Mouse (Mus musculus) cerebellum, adult 2 months (tissue): ENCODE data around the gene Fli1.

ENCODE experiments used
- CTCF ChIP-seq: fragments of 200-500 bp; IDR thresholded peaks from 2 replicates; pipeline ENCODE4 v1.5.1; 2011; ENCODE audit warnings: low read depth, mild to moderate bottlenecking, control low read depth, low read length, moderate library complexity, borderline replicate concordance; ENCODE audit not compliant: insufficient read depth
- POLR2A ChIP-seq: fragments of 200-500 bp; IDR thresholded peaks from 2 replicates; pipeline ENCODE4 v1.6.1; 2011; ENCODE audit warnings: low read length, control low read depth, borderline replicate concordance; ENCODE audit not compliant: insufficient read depth

DNA sequence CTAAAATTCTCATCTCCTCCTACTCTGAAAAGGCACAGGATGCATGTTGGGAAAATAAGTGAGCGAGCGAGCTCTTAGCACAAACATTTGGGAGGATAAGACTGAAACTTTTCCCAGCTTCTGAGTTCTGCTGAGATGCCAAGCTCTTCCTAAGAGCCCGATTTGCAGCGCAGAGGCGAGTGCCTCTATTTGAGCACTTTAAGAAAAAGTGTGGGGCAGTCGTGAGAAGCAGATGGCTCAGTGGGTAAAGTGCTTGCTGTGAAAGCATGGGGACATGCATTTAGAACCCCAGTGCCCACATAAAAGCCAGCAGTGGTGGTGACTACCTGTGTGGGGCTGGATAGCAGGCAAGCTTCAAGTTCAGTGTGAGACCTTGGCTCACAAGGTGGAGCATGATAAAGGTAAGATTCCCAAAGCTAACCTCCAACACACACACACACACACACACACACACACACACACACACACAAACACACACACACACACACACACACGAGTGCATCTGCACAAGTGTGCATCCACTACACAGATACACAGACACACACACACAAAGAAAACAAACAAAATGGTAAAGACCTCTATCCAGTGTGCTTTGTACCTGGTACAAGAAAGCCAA lies 37.1 kb downstream of the Fli1 start:
- TF ChIP-seq CTCF (no peak), POLR2A (no peak)
